Mouse (Mus musculus): ENCODE results near the gene Pmvk. TPM values are rescaled to one million over a fixed set of nuclear protein-coding genes. Genes with fewer than 3 reads are reported as not detected.
A peak's percentile ranks its signal among the peaks of the same experiment; 100 is the strongest.

Gene Pmvk
- total RNA-seq, 2 experiments from 2014 or later = 31.4 to 77.1 TPM

- DNase-seq (ENCODE audit: low spot score in 2 of 2) = no peak
Observed at GRCm38 (mm10) chr3:89472280-89472679, 17.9 kb downstream of the Pmvk start.

GRCm38 (mm10) chr3:89473838-89474237, 19.5 kb downstream of the Pmvk start:
- DNase-seq (ENCODE audit: low spot score in 2 of 2) = no peak

- DNase-seq (ENCODE audit: low spot score in 2 of 2) = no peak
Observed at GRCm38 (mm10) chr3:89479055-89479454, 24.7 kb downstream of the Pmvk start.

GRCm38 (mm10) chr3:89481488-89481887, 27.1 kb downstream of the Pmvk start:
- DNase-seq (ENCODE audit: low spot score in 2 of 2) = no peak

- no peak for DNase-seq (ENCODE audit: low spot score in 2 of 2)
Observed at GRCm38 (mm10) chr3:89482249-89482648, 27.9 kb downstream of the Pmvk start.

GRCm38 (mm10) chr3:89484766-89485524, 30.6 kb downstream of the Pmvk start:
- peak; percentile 75 to 82 for DNase-seq (ENCODE audit: low spot score in 2 of 2)

GRCm38 (mm10) chr3:89486111-89486510, 31.8 kb downstream of the Pmvk start:
- no peak for DNase-seq (ENCODE audit: low spot score in 2 of 2)

GRCm38 (mm10) chr3:89486916-89487702, 32.8 kb downstream of the Pmvk start:
- no peak for DNase-seq (ENCODE audit: low spot score in 2 of 2)

GRCm38 (mm10) chr3:89490790-89491189, 36.4 kb downstream of the Pmvk start:
- no peak for DNase-seq (ENCODE audit: low spot score in 2 of 2)

- no peak for DNase-seq (ENCODE audit: low spot score in 2 of 2)
Observed at GRCm38 (mm10) chr3:89491559-89491958, 37.2 kb downstream of the Pmvk start.

GRCm38 (mm10) chr3:89492701-89493151, 38.4 kb downstream of the Pmvk start:
- DNase-seq (ENCODE audit: low spot score in 2 of 2) = no peak

- DNase-seq (ENCODE audit: low spot score in 2 of 2) = no peak
Observed at GRCm38 (mm10) chr3:89494630-89495029, 40.3 kb downstream of the Pmvk start.

- no peak for DNase-seq (ENCODE audit: low spot score in 2 of 2)
Observed at GRCm38 (mm10) chr3:89496366-89496765, 42.0 kb downstream of the Pmvk start.

- DNase-seq (ENCODE audit: low spot score in 2 of 2) = no peak
Observed at GRCm38 (mm10) chr3:89499696-89500095, 45.4 kb downstream of the Pmvk start.

GRCm38 (mm10) chr3:89501486-89501885, 47.1 kb downstream of the Pmvk start:
- no peak for DNase-seq (ENCODE audit: low spot score in 2 of 2)

- no peak for DNase-seq (ENCODE audit: low spot score in 2 of 2)
Observed at GRCm38 (mm10) chr3:89502551-89502950, 48.2 kb downstream of the Pmvk start.

- no peak for DNase-seq (ENCODE audit: low spot score in 2 of 2)
Observed at GRCm38 (mm10) chr3:89508041-89508440, 53.7 kb downstream of the Pmvk start.

- peak; percentile 22 to 40 for DNase-seq (ENCODE audit: low spot score in 2 of 2)
Observed at GRCm38 (mm10) chr3:89510979-89511378, 56.6 kb downstream of the Pmvk start.

- no peak for DNase-seq (ENCODE audit: low spot score in 2 of 2)
Observed at GRCm38 (mm10) chr3:89511400-89511799, 57.1 kb downstream of the Pmvk start.

- DNase-seq (ENCODE audit: low spot score in 2 of 2) = peak in 1 of 2 experiments; percentile 41
Observed at GRCm38 (mm10) chr3:89512225-89512624, 57.9 kb downstream of the Pmvk start.

GRCm38 (mm10) chr3:89515444-89515843, 61.1 kb downstream of the Pmvk start:
- no peak for DNase-seq (ENCODE audit: low spot score in 2 of 2)

- no peak for DNase-seq (ENCODE audit: low spot score in 2 of 2)
Observed at GRCm38 (mm10) chr3:89516321-89516720, 62.0 kb downstream of the Pmvk start.
